Mouse (Mus musculus) layer of hippocampus, adult 2 months (tissue): ENCODE measurements around the gene Zscan20. TPM values are rescaled to one million over a fixed set of nuclear protein-coding genes. Genes with fewer than 3 reads are reported as not detected.
"Not testable (repeated sequence)": the region's sequence is repeated elsewhere in the genome, so short reads cannot be mapped to it uniquely, and the experiment has no call there.

ENCODE experiments used
- DNase-seq, 2 experiments: peaks; one replicate each; pipeline ENCODE4 v3.0.0; 2022; ENCODE audit warnings: low spot score in 2 of 2
- H3K27ac ChIP-seq: fragments of 200-600 bp; 2 replicates; pipeline ENCODE4 v1.8.1; 2022
- H3K4me3 ChIP-seq: fragments of 200-600 bp; 2 replicates; pipeline ENCODE4 v1.8.1; 2022; ENCODE audit warnings: mild to moderate bottlenecking
- CTCF ChIP-seq: fragments of 200-600 bp; conservative IDR thresholded peaks from 2 replicates; pipeline ENCODE4 v1.8.1; 2022; ENCODE audit warnings: antibody characterized with exemption, mild to moderate bottlenecking, moderate library complexity
- total RNA-seq, 2 experiments: library from RNA; stranded (reverse); gene quantifications; 2 replicates each; pipeline ENCODE4 v1.2.3; 2021

Gene Zscan20
- total RNA-seq, 2 experiments from 2014 or later: 8.3 to 10.6 TPM

DNA sequence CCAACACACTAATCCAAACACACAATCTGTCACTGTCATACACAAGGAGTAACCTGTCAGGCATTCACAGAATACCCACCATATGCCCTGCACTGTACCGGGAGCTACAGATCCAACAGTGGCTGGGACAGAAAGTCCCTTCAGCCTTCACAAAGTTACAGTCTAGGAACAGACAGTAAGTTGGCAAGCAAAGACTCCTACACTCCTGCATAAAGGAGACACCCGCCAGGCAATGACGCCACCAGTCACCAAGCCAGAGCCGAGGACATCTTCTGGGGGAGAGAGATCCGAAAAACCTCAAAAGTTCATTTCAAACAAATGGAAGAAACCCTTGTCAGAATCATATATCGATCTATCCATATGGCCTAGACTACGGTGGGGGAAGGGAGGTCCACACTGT, 3.3 kb downstream of the Zscan20 start:
- no peak overlapping the region for H3K4me3 ChIP-seq
- no peak for TF ChIP-seq CTCF

DNA sequence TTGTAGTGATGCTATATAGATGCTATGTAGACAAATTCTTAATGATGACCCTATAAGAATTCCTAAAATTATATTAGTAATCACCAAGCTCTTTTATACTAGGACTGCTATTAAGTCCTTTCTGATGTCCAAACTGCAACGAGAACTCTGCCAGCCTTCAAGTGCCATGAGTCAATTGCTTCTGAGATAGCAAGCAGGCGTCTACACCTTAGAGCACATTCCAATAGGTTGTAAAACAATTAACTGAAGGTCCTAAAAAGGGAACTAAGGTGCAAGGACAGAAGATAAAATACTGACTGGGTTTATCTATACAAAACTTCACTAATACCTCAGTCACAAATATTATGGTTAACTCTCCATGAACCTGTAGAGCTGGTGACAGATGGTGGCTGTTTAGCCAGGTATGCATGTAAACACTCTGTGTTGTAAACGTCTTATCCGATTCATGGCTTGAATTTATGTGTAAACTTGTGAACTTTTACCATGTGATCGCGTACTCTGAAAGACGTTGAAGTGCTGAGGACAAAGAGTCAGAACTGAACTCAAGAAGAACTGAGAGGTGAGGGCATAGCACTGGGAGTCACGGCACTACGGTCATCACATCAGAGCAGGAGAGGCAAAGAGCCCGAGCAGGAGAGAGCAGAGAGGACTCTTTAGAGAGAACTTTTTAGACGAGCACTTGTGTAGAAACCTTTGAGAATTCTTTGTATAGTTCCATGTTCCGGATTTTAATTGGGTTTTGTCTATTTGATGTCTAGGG, 11.9 kb downstream of the Zscan20 start:
- Histone ChIP-seq H3K27ac (no peak overlapping the region), H3K4me3 (no peak overlapping the region)
- TF ChIP-seq CTCF: no peak
- no peak for DNase-seq

More for the DNA sequence above, 3.3 kb downstream of the Zscan20 start:
- DNase-seq: peak; percentile 30 to 41
- H3K27ac ChIP-seq: no peak overlapping the region

DNA sequence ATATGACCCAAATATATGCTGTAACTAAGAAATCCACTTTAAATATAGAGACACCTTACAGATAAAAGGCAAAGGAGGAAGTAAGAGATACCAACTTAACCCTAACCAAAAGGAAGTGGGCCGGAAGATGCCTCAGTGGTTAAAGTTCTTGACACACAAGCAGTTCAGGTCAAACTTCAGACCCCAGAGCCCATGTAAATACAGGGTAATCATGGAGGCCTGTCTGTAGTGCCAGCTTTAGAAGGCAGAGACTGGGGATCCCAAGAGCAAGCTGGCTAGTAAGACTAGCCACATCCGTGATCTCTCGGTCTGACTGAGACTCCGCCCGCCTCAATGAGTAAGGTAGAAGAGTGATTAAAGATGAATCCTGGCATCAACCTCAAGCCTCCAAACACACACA, 15.8 kb downstream of the Zscan20 start:
- Histone ChIP-seq H3K4me3 (no peak overlapping the region), H3K27ac (no peak overlapping the region)
- no peak for TF ChIP-seq CTCF
- DNase-seq: no peak

DNA sequence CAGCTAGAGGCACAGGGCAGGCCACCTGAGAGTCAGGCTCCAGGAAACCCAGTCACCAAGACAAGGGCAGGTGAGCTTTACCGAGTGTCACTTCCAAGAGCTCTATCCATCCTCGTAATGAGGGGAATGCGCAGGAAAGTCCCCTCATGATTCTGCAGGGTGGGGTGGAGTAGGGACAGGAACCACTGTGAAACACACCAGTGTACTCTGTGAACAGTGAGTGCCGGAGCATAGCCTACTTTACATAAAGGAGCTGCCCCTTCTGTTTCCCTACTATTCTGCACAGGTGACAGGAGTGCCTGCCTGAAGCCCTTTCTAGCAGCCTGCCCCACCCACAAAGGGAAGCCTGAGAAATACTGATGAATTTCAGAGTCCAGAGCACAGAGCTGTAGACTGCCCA, 16.6 kb downstream of the Zscan20 start:
- Histone ChIP-seq H3K27ac (no peak overlapping the region), H3K4me3 (no peak overlapping the region)
- DNase-seq: no peak
- TF ChIP-seq CTCF: no peak

DNA sequence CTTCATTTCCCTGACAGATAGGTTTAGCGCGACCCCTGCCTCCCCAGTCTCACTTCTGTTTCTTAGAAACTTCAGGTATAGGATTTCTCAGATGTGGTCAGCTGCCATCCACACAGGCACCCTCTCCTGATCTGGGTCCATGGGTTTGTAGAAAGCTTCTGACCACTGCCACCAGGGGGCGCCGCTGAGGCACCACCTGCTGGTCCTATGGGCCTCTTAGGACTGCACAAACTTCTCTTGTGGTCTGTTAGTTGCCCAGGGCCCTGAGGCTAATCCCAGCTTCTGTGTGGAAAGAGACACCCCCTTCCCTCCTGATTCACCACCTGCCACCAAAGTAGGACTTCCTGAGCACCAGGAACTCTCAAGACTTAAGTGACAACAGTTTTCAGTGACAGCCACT, 30.7 kb downstream of the Zscan20 start:
- DNase-seq: no peak
- TF ChIP-seq CTCF: peak; percentile 72
- Histone ChIP-seq H3K27ac (no peak overlapping the region), H3K4me3 (no peak overlapping the region)

DNA sequence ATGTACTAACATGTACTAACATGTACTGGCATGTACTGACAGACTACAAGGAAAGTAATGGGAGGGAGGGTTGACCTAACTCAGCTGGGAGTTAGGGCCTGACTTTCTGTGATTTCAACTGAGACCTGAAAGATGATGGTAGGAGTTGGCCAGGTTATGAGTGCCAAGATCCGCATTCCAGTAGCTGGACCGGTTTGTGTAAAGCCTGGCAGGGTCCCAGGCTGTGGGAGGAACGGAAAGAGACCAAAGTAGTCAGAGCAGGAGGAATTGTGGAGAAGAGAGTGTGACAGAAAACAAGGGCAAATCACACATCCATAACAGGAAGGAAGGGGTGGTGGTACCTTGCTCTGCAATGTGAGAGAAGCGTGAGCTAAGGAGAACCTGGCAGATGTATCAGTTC, 34.1 kb downstream of the Zscan20 start:
- no peak for TF ChIP-seq CTCF
- DNase-seq: no peak
- Histone ChIP-seq H3K4me3 (no peak overlapping the region), H3K27ac (no peak overlapping the region)

DNA sequence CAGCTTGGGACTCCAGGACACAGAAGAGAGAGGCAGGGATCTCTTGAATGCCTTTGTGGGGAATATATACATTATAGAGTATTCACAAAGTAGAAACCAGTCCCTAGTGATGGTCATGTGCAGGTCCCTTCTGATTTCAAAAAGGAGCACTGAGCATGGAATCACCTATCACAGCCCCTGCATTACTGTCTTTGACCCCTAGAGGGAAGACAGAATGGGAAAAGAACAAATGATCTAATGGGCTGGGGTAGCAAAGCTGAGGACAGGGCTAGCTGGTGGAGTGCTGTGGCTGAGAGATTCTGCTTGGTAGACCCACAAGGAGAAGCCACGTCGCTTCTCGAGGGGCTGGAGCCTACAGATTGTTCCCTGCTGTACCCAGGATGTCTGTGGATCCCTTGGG, 49.6 kb downstream of the Zscan20 start:
- H3K27ac ChIP-seq: no peak overlapping the region
- H3K4me3 ChIP-seq: no peak overlapping the region
- no peak for DNase-seq
- peak; percentile 71 for TF ChIP-seq CTCF

DNA sequence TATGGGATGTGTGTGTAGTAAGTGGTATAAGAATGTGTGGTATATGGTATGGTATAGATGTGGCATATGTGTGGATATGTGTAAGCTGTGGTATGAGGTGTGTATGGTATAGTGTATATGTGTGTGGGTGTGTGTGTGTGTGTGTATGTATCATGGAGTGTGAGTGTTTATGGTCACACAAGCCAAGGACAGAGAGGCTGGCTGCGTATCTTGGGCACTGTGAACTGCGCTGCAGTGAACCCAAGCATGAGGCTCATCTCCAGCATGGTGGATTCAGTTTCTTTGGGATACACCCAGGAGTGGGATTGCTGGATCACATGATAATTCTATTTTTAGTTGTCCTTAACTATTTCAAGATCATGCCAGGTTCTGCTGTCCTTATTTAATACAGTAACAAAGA, 55.7 kb downstream of the Zscan20 start:
- TF ChIP-seq CTCF: no peak
- DNase-seq: no peak
- Histone ChIP-seq H3K27ac (no peak overlapping the region), H3K4me3 (no peak overlapping the region)

DNA sequence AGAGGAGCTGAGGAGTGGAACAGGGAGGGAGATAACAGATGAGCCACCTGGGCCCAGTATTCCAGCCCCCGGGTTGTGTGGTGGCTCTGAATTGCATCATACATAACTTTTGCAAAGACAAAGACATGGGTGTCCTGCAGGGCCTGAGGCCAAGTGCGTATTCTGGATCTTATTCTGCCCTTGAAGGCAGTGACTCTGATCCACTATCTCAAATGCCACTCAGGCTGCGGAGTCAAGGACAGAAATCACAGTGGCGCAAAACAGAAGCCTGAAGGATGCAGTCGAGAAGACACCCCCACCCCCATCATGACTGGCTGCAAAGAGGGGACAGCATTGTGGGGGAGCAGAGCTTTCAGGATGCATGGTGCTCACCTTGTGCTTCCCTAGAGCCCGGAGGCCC, 59.1 kb downstream of the Zscan20 start:
- Histone ChIP-seq H3K27ac (no peak overlapping the region), H3K4me3 (no peak overlapping the region)
- TF ChIP-seq CTCF: no peak
- no peak for DNase-seq

DNA sequence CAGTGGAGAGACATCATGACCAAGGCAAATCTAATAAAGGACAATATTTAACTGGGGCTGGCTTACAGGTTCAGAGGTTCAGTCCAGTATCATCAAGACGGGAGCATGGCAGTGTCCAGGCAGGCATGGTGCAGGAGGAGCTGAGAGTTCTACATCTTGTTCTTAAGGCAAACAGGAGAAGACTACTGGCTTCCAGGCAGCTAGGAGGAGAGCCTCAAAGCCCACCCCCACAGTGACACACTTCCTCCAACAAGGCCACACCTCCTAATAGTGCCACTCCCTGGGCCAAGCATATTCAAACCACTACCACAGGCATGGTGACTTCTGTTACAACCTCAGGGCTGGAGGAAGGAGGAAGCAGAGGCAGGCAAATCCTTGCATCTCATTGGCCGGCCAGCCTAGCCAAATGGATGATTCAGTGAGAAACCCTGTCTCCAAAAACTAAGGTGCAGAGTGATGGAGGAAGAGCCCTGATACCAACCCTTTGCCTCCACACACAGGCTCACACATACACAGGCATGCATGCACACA, 65.9 kb downstream of the Zscan20 start:
- H3K27ac ChIP-seq, DNase-seq, H3K4me3 ChIP-seq: not testable (repeated sequence)

DNA sequence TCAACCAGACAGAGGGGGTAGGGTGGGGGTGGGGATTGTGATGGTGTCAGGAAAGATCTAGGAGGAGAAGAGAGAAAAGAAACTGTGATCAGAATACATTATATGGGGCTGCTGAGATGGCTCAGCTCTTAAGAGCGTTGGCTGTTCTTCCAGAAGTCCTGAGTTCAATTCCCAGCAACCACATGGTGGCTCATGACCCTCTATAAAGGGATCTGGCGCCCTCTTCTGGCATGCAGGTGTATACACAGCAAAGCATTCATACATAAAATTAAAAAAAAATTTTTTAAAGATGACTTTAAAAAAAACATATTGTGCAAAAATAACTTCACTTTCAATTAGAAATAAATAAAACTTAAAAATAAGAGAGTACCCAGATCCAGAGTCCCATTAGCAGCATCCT, 66.5 kb downstream of the Zscan20 start:
- peak in 1 of 2 experiments; percentile 43 for DNase-seq
- no peak overlapping the region for H3K27ac ChIP-seq
- no peak overlapping the region for H3K4me3 ChIP-seq
- peak; percentile 80 for TF ChIP-seq CTCF

Other genes with a start within 250 kb of the Zscan20 start
- under 1 TPM; 0.49 to 0.93 TPM for gene Tlr12, start 8.5 kb upstream of the Zscan20 start, total RNA-seq
- gene Phc2, start 44.6 kb upstream of the Zscan20 start, total RNA-seq: 10 to 100 TPM; 85.4 to 91.3 TPM
- under 1 TPM; 0.20 to 0.26 TPM for gene A3galt2, start 145.3 kb upstream of the Zscan20 start, total RNA-seq
- 10 to 100 TPM; 25.8 to 26.8 TPM for gene Zfp362, start 195.9 kb upstream of the Zscan20 start, total RNA-seq